ENCODE assay signal across 45 mouse cellular contexts in genomic region chr16:89487852-89488251, GRCm38 (mm10). TPM values are rescaled to one million over a fixed set of nuclear protein-coding genes. Genes with fewer than 3 reads are reported as not detected.
"Had no signal": no experiment of that assay in that cellular context is flagged by ENCODE, and none has a peak within 500 bp of the region (broad histone marks: within the 10 kb centered on the region; RNA-seq: fewer than 3 reads in every experiment).

Krtap8-1 (minus strand) TSS chr16:89487952.

- H3K36me3 ChIP-seq: limb, embryonic 10.5 days; limb, embryonic 12.5 days; limb, embryonic 13.5 days; limb, embryonic 15.5 days; liver, embryonic 12.5 days; liver, embryonic 13.5 days; liver, embryonic 15.5 days; lung, embryonic 15.5 days; midbrain, embryonic 10.5 days; midbrain, embryonic 12.5 days; midbrain, embryonic 13.5 days; midbrain, embryonic 15.5 days had no signal

- H3K9ac ChIP-seq: limb, embryonic 12.5 days; limb, embryonic 13.5 days; limb, embryonic 15.5 days; liver, embryonic 12.5 days; liver, embryonic 13.5 days; liver, embryonic 14.5 days; liver, embryonic 15.5 days; liver, postnatal 0 days; lung, embryonic 14.5 days; lung, embryonic 15.5 days; midbrain, embryonic 12.5 days; midbrain, embryonic 13.5 days; midbrain, embryonic 15.5 days had no signal

- H3K4me2 ChIP-seq: limb, embryonic 12.5 days; limb, embryonic 13.5 days; limb, embryonic 15.5 days; liver, embryonic 11.5 days; liver, embryonic 12.5 days; liver, embryonic 13.5 days; liver, embryonic 15.5 days; lung, embryonic 14.5 days; lung, embryonic 15.5 days; midbrain, embryonic 11.5 days; midbrain, embryonic 12.5 days; midbrain, embryonic 13.5 days; midbrain, embryonic 15.5 days had no signal

- H3K27me3 ChIP-seq: limb, embryonic 12.5 days; limb, embryonic 13.5 days; limb, embryonic 15.5 days; liver, embryonic 12.5 days; liver, embryonic 13.5 days; liver, embryonic 15.5 days; lung, embryonic 15.5 days; midbrain, embryonic 12.5 days; midbrain, embryonic 13.5 days; midbrain, embryonic 15.5 days had no signal

- H3K27ac ChIP-seq: left cerebral cortex, adult 2 months; limb, embryonic 10.5 days; limb, embryonic 12.5 days; limb, embryonic 13.5 days; limb, embryonic 15.5 days; liver, embryonic 12.5 days; liver, embryonic 13.5 days; liver, embryonic 14.5 days; liver, embryonic 15.5 days; lung, embryonic 15.5 days; macrophage; midbrain, embryonic 10.5 days; midbrain, embryonic 12.5 days; midbrain, embryonic 13.5 days; midbrain, embryonic 15.5 days had no signal

- DNase-seq: left cerebral cortex, postnatal 4 days; liver; liver, embryonic 13.5 days; liver, postnatal 0 days; lung, adult 18-20 months; lung, adult 2 months; lung, embryonic 14.5 days; lung, postnatal 10 days; lung, postnatal 14 days; lung, postnatal 36 days; lung, postnatal 4 days; midbrain, embryonic 14.5 days had no signal

- H3K4me3 ChIP-seq: left cerebral cortex, adult 2 months; limb, embryonic 10.5 days; limb, embryonic 12.5 days; limb, embryonic 13.5 days; limb, embryonic 15.5 days; liver, embryonic 12.5 days; liver, embryonic 13.5 days; liver, embryonic 15.5 days; lung, embryonic 15.5 days; midbrain, embryonic 10.5 days; midbrain, embryonic 12.5 days; midbrain, embryonic 13.5 days; midbrain, embryonic 15.5 days; myocyte had no signal

- H3K4me1 ChIP-seq: limb, embryonic 10.5 days; limb, embryonic 12.5 days; limb, embryonic 13.5 days; limb, embryonic 15.5 days; liver, embryonic 12.5 days; liver, embryonic 13.5 days; liver, embryonic 15.5 days; lung, embryonic 15.5 days; midbrain, embryonic 10.5 days; midbrain, embryonic 12.5 days; midbrain, embryonic 13.5 days; midbrain, embryonic 15.5 days had no signal

- ATAC-seq: liver, embryonic 12.5 days; liver, postnatal 0 days; lung, postnatal 0 days; midbrain, embryonic 13.5 days; midbrain, embryonic 15.5 days; midbrain, embryonic 16.5 days had no signal

- H3K9me3 ChIP-seq: limb, embryonic 10.5 days; limb, embryonic 13.5 days; limb, embryonic 15.5 days; liver, embryonic 13.5 days; liver, embryonic 15.5 days; lung, embryonic 15.5 days; midbrain, embryonic 10.5 days; midbrain, embryonic 12.5 days; midbrain, embryonic 13.5 days; midbrain, embryonic 15.5 days had no signal

RNA-seq across cellular contexts. Expression of gene Krtap8-1, which starts in this region (rescaled TPM):
- total RNA-seq: left cerebral cortex, adult 18-20 months; left cerebral cortex, adult 2 months; left cerebral cortex, adult 8-10 months; left cerebral cortex, postnatal 10 days; left cerebral cortex, postnatal 14 days; left cerebral cortex, postnatal 25 days; left cerebral cortex, postnatal 36 days; left cerebral cortex, postnatal 4 days; liver, adult 2 months; megakaryocyte progenitor cell, adult 5-6 weeks; megakaryocyte-erythroid progenitor cell, adult 5-6 weeks; midbrain, postnatal 0 days; monocyte, adult 5-6 weeks had no signal
- polyA plus RNA-seq: limb, embryonic 10.5 days; limb, embryonic 11.5 days; limb, embryonic 12.5 days; limb, embryonic 13.5 days; liver, adult 2 months; liver, embryonic 11.5 days; liver, embryonic 12.5 days; liver, embryonic 13.5 days; liver, embryonic 14.5 days; liver, embryonic 15.5 days; liver, embryonic 16.5 days; liver, postnatal 0 days; lung, adult 2 months; lung, embryonic 14.5 days; lung, embryonic 15.5 days; lung, embryonic 16.5 days; lung, postnatal 0 days; macrophage; midbrain, embryonic 10.5 days; midbrain, embryonic 11.5 days; midbrain, embryonic 12.5 days; midbrain, embryonic 13.5 days; midbrain, embryonic 14.5 days; midbrain, embryonic 15.5 days; midbrain, embryonic 16.5 days; midbrain, postnatal 0 days; myocyte had no signal
